Mouse (Mus musculus) kidney, embryonic 15.5 days (tissue): Measurements from ENCODE around the gene Dip2a. TPM values are rescaled to one million over a fixed set of nuclear protein-coding genes. Genes with fewer than 3 reads are reported as not detected.
A peak's percentile ranks its signal among the peaks of the same experiment; 100 is the strongest.

Experiments used
- ATAC-seq: fragments of 200-750 bp; cut with Nextera tagmentation; replicated peaks from 2 replicates; pipeline ENCODE4 v1.8.0; 2017; ENCODE audit warnings: moderate TSS enrichment; ENCODE audit not compliant: low FRiP score
- H3K27ac ChIP-seq: fragments of 300-500 bp; sonication (generic); 2 replicates; pipeline ENCODE4 v1.5.1; 2015; ENCODE audit warnings: mild to moderate bottlenecking, inconsistent platforms
- H3K27me3 ChIP-seq: fragments of 300-500 bp; sonication (generic); 2 replicates; pipeline ENCODE4 v1.6.1; 2015; ENCODE audit warnings: inconsistent platforms
- H3K36me3 ChIP-seq: fragments of 300-500 bp; sonication (generic); 2 replicates; pipeline ENCODE4 v1.6.1; 2015; ENCODE audit warnings: inconsistent platforms
- H3K4me1 ChIP-seq: fragments of 300-500 bp; sonication (generic); 2 replicates; pipeline ENCODE4 v1.6.1; 2015; ENCODE audit warnings: inconsistent platforms
- H3K4me2 ChIP-seq: fragments of 300-500 bp; sonication (generic); 2 replicates; pipeline ENCODE4 v1.6.1; 2015; ENCODE audit warnings: moderate library complexity, mild to moderate bottlenecking, inconsistent platforms
- H3K4me3 ChIP-seq: fragments of 300-500 bp; sonication (generic); replicated peaks from 2 replicates; pipeline ENCODE4 v1.5.1; 2015; ENCODE audit warnings: mild to moderate bottlenecking, inconsistent platforms
- H3K9ac ChIP-seq: fragments of 300-500 bp; sonication (generic); 2 replicates; pipeline ENCODE4 v1.6.1; 2015; ENCODE audit warnings: mild to moderate bottlenecking, inconsistent platforms
- H3K9me3 ChIP-seq: fragments of 300-500 bp; sonication (generic); replicated peaks from 2 replicates; pipeline ENCODE4 v1.6.1; 2016; ENCODE audit warnings: inconsistent platforms
- WGBS: fragments of 180-500 bp; shearing (Covaris S2); methylation state at CpG from one replicate; pipeline ENCODE4 v1.1.7; 2015; ENCODE audit warnings: mixed read lengths; 5-methylcytosine and 5-hydroxymethylcytosine counted together
- polyA plus RNA-seq: library from polyadenylated mRNA; unstranded; fragments of >200 nt; fragmentation: Nextera tagmentation; extraction: Ambion mirVana; gene quantifications from 2 replicates; pipeline ENCODE4 v1.2.1, GENCODE M21; 2015

Gene Dip2a
- polyA plus RNA-seq, 1 experiment from 2014 or later, result 11.3 TPM

DNA sequence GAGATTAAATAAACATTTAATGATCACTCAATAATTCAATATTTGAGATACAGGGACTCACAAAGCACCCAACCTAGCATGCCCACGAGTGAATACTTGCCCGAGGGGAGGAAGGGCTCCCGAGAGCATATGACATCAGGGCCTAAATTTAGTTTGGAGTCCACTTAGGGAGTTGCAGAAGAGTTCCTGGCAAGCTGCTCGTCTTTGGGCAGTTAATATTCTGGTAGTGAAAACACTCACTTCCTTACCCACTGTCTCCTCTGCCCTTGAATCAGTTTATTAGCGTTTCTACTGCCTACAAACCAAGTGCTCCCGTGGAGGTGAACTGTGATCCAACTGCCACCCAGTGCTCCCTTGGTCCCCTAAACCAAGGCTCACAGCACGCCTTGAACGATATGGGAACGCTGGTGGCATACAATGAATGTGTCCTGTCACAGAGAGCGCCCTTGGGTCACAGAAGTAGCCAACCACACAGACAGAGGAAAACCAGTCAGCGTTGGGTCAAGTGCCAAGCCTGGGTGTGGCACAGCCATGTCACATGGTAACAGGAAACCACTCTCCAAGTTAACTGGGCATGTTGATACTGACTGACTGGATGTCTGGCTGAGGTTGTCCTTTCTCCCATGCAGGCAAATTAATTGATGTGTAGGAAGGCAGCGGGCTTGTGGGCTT is 87.2 kb downstream of the Dip2a start:
- H3K9me3 ChIP-seq, result no peaks in the 10 kb centered on the region
- no peak overlapping the region for H3K4me2 ChIP-seq
- H3K27ac ChIP-seq, result no peak overlapping the region
- WGBS, result 70% methylated on average over 12 of the region's 12 CpGs
- no peak overlapping the region for H3K4me3 ChIP-seq
- H3K27me3 ChIP-seq, result no peaks in the 10 kb centered on the region
- H3K4me1 ChIP-seq, result no peaks in the 10 kb centered on the region
- no peak for ATAC-seq
- no peak overlapping the region for H3K9ac ChIP-seq
- H3K36me3 ChIP-seq, result no peaks in the 10 kb centered on the region

DNA sequence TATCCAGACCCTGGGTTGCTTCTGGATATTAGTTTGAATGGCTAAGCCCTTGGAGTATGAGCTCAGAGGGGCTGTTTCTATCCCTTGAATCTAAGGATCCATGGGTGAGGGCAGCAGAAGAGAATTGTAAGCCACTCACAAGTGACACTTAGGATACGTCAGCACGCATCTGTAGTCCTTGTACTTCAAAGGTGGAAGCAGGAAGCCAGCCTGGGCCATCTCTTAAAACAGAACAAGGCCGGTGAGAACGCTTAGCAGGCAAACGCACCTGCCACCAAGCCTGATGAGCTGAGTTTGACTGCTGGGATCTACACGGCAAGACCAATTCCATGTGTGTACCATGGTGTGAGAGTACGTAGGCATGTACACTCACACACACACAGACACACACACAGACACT is 87.9 kb downstream of the Dip2a start:
- Histone ChIP-seq H3K9me3 (no peaks in the 10 kb centered on the region), H3K4me3 (no peak overlapping the region), H3K27me3 (no peaks in the 10 kb centered on the region), H3K36me3 (no peaks in the 10 kb centered on the region), H3K9ac (no peak overlapping the region), H3K27ac (no peak overlapping the region), H3K4me1 (no peaks in the 10 kb centered on the region), H3K4me2 (no peak overlapping the region)
- WGBS, result 92% methylated on average over 7 of the region's 7 CpGs
- no peak for ATAC-seq

DNA sequence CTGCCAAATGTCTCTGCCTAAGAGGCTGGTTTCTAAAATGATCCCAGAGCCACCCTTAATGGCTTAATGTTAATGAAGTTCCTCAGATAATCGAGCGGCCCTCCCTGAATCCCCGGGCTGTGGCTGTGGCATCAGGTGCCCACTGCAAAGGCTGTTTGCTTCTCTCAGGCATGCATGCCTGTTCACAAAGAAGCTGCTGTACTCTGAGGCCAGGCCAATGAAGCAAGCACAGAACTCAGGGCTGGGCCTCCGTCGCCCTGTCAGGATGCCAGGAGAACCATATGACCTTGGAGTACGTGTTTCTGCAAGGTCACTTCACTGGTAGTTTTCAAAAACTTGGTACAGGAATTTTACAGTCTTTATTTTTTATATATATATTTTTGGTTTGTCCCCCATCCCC is 89.5 kb downstream of the Dip2a start:
- no peaks in the 10 kb centered on the region for H3K4me1 ChIP-seq
- no peaks in the 10 kb centered on the region for H3K36me3 ChIP-seq
- H3K4me2 ChIP-seq, result no peak overlapping the region
- WGBS, result 67% methylated on average over 6 of the region's 6 CpGs
- H3K27ac ChIP-seq, result no peak overlapping the region
- H3K9ac ChIP-seq, result no peak overlapping the region
- no peaks in the 10 kb centered on the region for H3K27me3 ChIP-seq
- no peaks in the 10 kb centered on the region for H3K9me3 ChIP-seq
- no peak for ATAC-seq
- no peak overlapping the region for H3K4me3 ChIP-seq

DNA sequence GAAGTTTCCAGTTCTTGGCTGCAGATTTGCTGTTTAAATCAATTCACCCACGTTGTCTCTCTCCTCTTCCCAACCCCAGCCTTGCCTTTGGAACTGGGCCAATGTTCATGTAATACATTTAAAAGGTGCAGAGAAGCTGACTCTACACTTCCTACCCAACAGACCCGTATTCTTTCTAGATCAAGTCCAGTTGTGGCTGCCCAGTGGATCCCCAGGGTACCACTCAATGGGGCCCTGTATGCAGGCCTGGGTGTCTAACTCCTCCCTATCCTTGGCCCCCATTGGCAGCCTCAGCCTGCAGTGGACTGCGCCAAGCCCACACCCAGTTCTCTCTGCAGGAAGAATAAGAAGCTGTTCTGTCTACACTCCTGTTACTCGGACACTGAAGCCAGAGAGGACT is 91.6 kb downstream of the Dip2a start, which contains the start of gene S100b:
S100b (plus strand) TSS at position 318 of the 400 bp plus-strand sequence.
- Histone ChIP-seq H3K4me3 (no peak within 1 kb of the TSS), H3K9ac (no peak within 1 kb of the TSS), H3K27me3 (no peaks in the 10 kb centered on the region), H3K9me3 (no peaks in the 10 kb centered on the region), H3K27ac (no peak within 1 kb of the TSS), H3K4me1 (no peaks in the 10 kb centered on the region), H3K36me3 (no peaks in the 10 kb centered on the region), H3K4me2 (no peak within 1 kb of the TSS)
- no peak for ATAC-seq
- WGBS, result 53% methylated on average over 4 of the region's 4 CpGs

DNA sequence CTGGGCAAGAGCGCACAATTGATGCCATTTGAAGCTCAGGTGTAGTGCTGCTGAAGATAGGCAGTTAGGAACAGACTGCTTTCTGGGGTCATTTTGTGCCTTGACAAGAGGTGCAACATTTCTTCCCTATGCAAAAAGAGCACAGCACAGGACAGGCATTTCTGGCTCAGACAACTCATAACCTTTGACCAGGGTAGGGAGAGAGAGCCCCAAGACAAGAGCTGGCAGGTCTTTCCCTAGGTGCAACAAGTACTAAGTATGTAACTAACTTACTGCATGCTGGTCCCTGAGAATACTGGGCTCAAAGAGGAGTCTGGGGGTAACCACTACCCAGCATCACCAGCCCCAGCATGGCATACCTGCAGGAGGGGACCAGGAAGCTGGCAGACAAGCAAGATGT is 92.0 kb downstream of the Dip2a start:
- ATAC-seq, result no peak
- Histone ChIP-seq H3K9ac (no peak overlapping the region), H3K27me3 (no peaks in the 10 kb centered on the region), H3K36me3 (no peaks in the 10 kb centered on the region), H3K9me3 (no peaks in the 10 kb centered on the region), H3K4me3 (no peak overlapping the region), H3K27ac (no peak overlapping the region), H3K4me1 (no peaks in the 10 kb centered on the region), H3K4me2 (no peak overlapping the region)
- whole genome bisulfite sequencing, result 97% methylated on average over 1 of the region's 1 CpGs

DNA sequence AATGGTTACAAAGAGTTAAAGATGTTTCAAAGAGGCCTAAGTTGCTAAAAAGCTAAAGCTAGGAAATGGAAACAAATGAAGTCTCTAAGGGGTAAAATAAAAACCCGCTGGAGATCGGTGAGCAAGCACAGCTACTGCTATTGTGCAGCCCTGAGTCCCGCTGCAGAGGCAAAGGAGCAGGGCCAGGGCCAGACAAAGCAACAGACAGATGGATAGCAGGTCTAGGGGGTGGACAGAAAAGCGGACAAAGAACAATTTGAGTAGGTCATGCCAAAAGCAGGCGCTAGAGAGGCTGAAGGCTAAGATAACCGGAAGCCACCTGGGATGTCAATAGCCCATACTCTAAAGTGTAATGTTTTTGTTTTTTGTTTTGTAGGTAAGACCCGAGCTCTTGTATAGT is 94.2 kb downstream of the Dip2a start:
- Histone ChIP-seq H3K27me3 (no peaks in the 10 kb centered on the region), H3K9me3 (no peaks in the 10 kb centered on the region), H3K4me3 (no peak overlapping the region), H3K4me1 (no peaks in the 10 kb centered on the region), H3K36me3 (no peaks in the 10 kb centered on the region), H3K9ac (no peak overlapping the region), H3K4me2 (no peak overlapping the region), H3K27ac (no peak overlapping the region)
- 83% methylated on average over 7 of the region's 7 CpGs for WGBS
- ATAC-seq, result no peak

DNA sequence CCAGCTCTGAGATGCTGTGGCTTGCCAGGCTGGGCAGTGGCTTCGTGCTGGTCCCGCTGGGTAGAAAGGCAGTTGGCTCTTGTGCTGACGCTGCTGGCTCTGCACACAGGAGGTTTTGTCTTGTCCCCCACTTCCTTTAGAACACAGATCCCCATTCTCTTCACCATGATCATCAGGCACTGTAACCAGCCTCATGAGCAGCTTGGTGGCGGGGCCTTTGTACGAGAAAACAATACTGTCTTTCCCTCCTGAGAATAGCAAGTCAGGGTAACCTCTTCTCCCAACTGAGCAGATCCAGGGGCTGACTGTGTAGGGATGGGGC is 96.5 kb downstream of the Dip2a start:
- 89% methylated on average over 5 of the region's 5 CpGs for WGBS
- H3K9me3 ChIP-seq, result no peaks in the 10 kb centered on the region
- H3K36me3 ChIP-seq, result no peaks in the 10 kb centered on the region
- H3K27ac ChIP-seq, result no peak overlapping the region
- no peak overlapping the region for H3K4me3 ChIP-seq
- no peak for ATAC-seq
- H3K9ac ChIP-seq, result no peak overlapping the region
- H3K4me1 ChIP-seq, result no peaks in the 10 kb centered on the region
- no peak overlapping the region for H3K4me2 ChIP-seq
- H3K27me3 ChIP-seq, result no peaks in the 10 kb centered on the region

DNA sequence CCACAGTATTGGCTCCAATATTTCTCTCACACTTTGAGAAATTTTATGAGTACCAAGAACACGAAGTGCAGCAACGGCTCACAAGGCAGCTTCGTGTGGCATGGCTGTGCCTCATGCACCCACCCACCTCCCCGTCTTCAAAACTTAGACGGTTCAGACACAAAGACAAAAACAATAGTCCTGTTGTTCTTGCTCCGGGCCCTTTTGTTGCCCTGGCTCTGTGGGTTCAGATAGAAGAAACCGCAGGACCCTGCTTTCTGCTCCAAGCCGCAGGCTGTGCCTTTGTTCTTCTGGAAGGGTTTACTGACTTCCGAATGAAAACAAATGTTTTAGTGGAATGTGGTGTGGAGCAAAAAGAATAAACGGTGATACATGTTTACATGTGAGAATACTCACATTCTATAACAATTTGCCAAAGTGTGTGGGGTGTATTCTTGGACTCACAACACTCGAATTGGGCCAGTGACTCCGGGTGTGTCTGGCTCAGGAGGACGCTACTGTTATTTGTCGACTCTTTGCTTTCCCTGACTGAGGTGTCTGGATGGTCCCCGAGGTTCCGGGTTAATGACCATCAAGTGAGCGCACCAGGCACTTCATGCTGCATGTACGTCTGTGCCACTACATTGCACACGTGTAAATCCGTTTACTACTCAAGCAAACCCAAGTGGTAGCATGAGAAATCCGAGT is 97.0 kb downstream of the Dip2a start:
- no peaks in the 10 kb centered on the region for H3K36me3 ChIP-seq
- ATAC-seq, result no peak
- H3K4me2 ChIP-seq, result no peak overlapping the region
- no peak overlapping the region for H3K9ac ChIP-seq
- WGBS, result 66% methylated on average over 21 of the region's 21 CpGs
- no peak overlapping the region for H3K27ac ChIP-seq
- H3K4me3 ChIP-seq, result no peak overlapping the region
- H3K27me3 ChIP-seq, result no peaks in the 10 kb centered on the region
- H3K4me1 ChIP-seq, result no peaks in the 10 kb centered on the region
- H3K9me3 ChIP-seq, result no peaks in the 10 kb centered on the region

DNA sequence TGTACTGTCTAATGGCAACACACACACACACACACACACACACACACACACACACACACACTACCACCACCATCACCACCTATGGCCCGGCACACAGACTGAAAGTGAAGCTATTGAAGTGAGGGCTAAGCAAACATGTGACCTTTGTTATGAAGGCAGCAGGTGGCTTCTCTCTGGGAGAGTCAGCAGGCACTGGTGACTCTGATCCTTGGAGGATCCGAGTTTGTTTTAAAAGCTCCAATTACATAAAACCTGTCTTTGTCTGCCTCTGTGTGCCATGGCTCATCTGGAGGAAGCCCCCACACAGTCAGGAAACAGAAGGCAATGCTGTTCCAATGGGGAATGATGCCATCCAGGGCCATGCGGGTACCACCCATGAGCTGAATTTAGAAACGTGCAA is 98.5 kb downstream of the Dip2a start:
- no peak overlapping the region for H3K4me3 ChIP-seq
- peak; percentile 52 for ATAC-seq
- no peaks in the 10 kb centered on the region for H3K27me3 ChIP-seq
- WGBS, result 40% methylated on average over 4 of the region's 4 CpGs
- H3K27ac ChIP-seq, result no peak overlapping the region
- no peaks in the 10 kb centered on the region for H3K36me3 ChIP-seq
- no peaks in the 10 kb centered on the region for H3K4me1 ChIP-seq
- H3K4me2 ChIP-seq, result no peak overlapping the region
- H3K9ac ChIP-seq, result no peak overlapping the region
- no peaks in the 10 kb centered on the region for H3K9me3 ChIP-seq

DNA sequence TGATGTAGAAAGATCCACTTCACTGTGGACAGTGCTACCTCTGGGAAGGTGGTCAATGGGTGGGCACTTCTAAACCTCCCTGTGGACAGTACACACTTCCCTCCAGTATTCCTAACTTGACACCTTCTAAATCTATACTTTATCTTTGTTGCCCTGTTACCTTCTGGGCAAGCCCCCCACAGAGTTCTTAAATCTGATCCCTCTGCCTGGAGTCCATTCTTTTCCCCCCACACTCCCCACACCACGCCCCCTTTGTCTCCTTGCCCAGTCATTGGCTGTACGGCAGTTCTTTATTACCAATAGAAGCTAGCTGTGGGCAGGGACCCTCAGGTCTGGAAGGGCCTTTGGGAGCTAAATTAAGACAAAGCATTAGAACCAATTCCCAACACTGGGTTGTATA is 100.0 kb downstream of the Dip2a start:
- no peaks in the 10 kb centered on the region for H3K4me1 ChIP-seq
- 71% methylated on average over 2 of the region's 2 CpGs for WGBS
- H3K27ac ChIP-seq, result no peak overlapping the region
- H3K9me3 ChIP-seq, result no peaks in the 10 kb centered on the region
- H3K4me2 ChIP-seq, result no peak overlapping the region
- no peaks in the 10 kb centered on the region for H3K27me3 ChIP-seq
- H3K9ac ChIP-seq, result no peak overlapping the region
- H3K4me3 ChIP-seq, result no peak overlapping the region
- no peaks in the 10 kb centered on the region for H3K36me3 ChIP-seq
- ATAC-seq, result no peak

DNA sequence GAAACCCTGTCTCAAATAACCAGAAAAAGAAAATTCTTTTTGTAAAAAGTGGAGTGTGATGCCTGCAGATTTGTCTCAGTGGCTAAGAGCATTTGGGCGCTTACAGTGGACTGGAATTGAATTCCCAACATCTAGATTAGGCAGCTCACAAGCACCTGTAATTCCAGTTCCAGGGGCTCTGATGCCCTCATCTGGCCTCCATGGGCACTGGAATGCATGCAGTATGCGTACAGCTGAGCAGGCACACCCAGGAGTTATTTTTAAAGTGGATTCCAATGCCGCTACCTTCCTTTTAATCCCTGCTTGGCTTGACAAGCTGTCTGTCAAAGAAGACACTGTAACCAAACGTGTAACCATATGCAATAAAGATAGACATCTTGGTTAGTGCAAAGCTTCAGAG is 105.7 kb downstream of the Dip2a start:
- Histone ChIP-seq H3K36me3 (0 out of 2 replicates have a peak, but pooled peaks cover 12% of the 10 kb centered on the region), H3K4me3 (no peak overlapping the region), H3K4me1 (peaks cover 12% of the 10 kb centered on the region), H3K9me3 (no peaks in the 10 kb centered on the region), H3K9ac (no peak overlapping the region), H3K27ac (no peak overlapping the region), H3K27me3 (no peaks in the 10 kb centered on the region), H3K4me2 (no peak overlapping the region)
- ATAC-seq, result no peak
- 70% methylated on average over 4 of the region's 4 CpGs for WGBS

DNA sequence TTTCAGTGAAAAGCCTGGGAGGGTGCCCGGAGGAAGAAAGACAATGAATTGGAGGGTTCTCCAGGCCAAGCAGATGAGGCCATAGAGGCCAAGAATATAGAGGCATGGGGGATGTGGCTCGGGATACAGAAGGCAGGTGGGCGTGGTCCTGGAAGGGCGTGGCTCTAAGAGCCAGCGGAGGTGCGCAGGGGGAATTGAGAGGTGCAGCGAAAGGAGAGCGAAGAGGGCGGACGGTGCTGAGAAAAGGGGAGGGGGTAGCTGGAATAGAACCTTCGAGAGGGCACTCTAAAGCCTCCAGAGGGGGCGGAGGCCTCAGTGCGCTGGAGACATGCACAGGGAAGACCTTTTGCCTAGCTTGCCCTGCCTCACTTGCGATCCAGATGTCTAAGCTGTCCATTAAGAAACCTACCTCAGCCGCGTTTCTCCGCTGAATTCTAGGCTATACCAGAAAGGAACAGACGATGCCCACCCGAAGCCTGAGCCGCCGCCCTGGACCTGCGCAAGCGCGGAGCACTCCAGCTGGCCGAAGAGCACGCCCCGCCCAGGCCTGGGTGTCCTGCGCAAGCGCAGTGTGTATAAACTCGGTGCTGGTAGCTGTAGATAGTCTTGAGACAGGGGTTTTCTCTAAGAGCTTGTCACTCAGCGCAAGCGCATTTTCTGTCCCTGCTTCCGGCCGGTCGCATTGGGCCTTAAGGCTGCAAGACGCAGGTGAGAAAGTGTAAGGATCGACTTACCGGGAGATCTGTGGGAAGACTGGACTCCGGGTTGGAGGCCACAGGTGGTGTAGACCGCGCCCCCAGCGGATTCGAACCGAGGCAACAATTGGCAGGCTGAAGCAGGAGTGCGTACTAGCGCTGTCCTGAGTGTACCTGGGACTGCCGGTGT is 107.5 kb downstream of the Dip2a start, which contains the start of gene Prmt2:
Prmt2 (minus strand) TSS at position 525 of the 885 bp plus-strand sequence.
- peaks cover 12% of the 10 kb centered on the region; the same call in 1 of the 2 replicates for H3K36me3 ChIP-seq
- no peaks in the 10 kb centered on the region for H3K27me3 ChIP-seq
- peak within 1 kb of the TSS; percentile 56 for H3K9ac ChIP-seq
- peak within 1 kb of the TSS; percentile 88 for H3K4me2 ChIP-seq
- WGBS, result under 1% methylated on average over 47 of the region's 47 CpGs
- peak within 1 kb of the TSS; percentile 84 for H3K4me3 ChIP-seq
- peak; percentile 98 for ATAC-seq
- peaks cover 12% of the 10 kb centered on the region for H3K4me1 ChIP-seq
- no peaks in the 10 kb centered on the region for H3K9me3 ChIP-seq
- peak within 1 kb of the TSS; percentile 97 for H3K27ac ChIP-seq
